25 mouse cellular contexts compared by ENCODE assay signal in genomic region chr11:102453131-102453530, GRCm38 (mm10). TPM values are rescaled to one million over a fixed set of nuclear protein-coding genes. Genes with fewer than 3 reads are reported as not detected.
DNase-seq lines count a peak whose midpoint lies in the region; ATAC-seq lines count a peak whose summit lies in the region.
"Had no signal": no experiment of that assay in that cellular context is flagged by ENCODE, and none has a peak within 500 bp of the region (broad histone marks: within the 10 kb centered on the region; RNA-seq: fewer than 3 reads in every experiment).

No protein-coding gene starts in this region.

- no peak overlapping the region for H3K27ac ChIP-seq in kidney, embryonic 15.5 days
- no peak overlapping the region for H3K27ac ChIP-seq in embryonic facial prominence, embryonic 10.5 days (replicated peaks)
- no peak overlapping the region for H3K27ac ChIP-seq in forebrain, embryonic 10.5 days
- H3K27ac ChIP-seq: forebrain, embryonic 12.5 days; heart, embryonic 15.5 days; hindbrain, embryonic 13.5 days; layer of hippocampus, adult 2 months; limb, embryonic 13.5 days had no signal

- H3K9ac ChIP-seq in kidney, embryonic 15.5 days: no peak overlapping the region
- H3K9ac ChIP-seq: forebrain, embryonic 12.5 days; forebrain, postnatal 0 days; heart, embryonic 15.5 days; hindbrain, embryonic 13.5 days; limb, embryonic 13.5 days had no signal

- H3K4me1 ChIP-seq in kidney, embryonic 15.5 days: peaks cover 57% of the 10 kb centered on the region
- peaks cover 45% of the 10 kb centered on the region for H3K4me1 ChIP-seq in embryonic facial prominence, embryonic 10.5 days
- peaks cover 46% of the 10 kb centered on the region for H3K4me1 ChIP-seq in forebrain, embryonic 10.5 days

- peak; percentile 36 for DNase-seq in cerebellum, adult 9-11 months
- no peak for DNase-seq in cerebellum, adult 11 months
- DNase-seq in kidney, postnatal 36 days: no peak
- no peak for DNase-seq in embryonic facial prominence, embryonic 10.5 days (ENCODE audit: low spot score)
- peak; percentile 36 for DNase-seq in retina, postnatal 1 day
- no peak for DNase-seq in forebrain, embryonic 10.5 days (ENCODE audit: extremely low spot score, low spot score)
- DNase-seq: adrenal gland, postnatal 25 days; forebrain, postnatal 0 days; kidney, adult 11 months; kidney, postnatal 25 days; lung, postnatal 36 days; midbrain, embryonic 14.5 days; right cerebral cortex, postnatal 4 days; thymus, adult 2 months; thymus, postnatal 36 days had no signal

- H3K27me3 ChIP-seq in kidney, embryonic 15.5 days: peaks cover 13% of the 10 kb centered on the region; the same call in 1 of the 2 replicates
- peaks cover 94% of the 10 kb centered on the region for H3K27me3 ChIP-seq in embryonic facial prominence, embryonic 10.5 days (replicated peaks; ENCODE audit: low read depth, poor library complexity, severe bottlenecking)
- H3K27me3 ChIP-seq in forebrain, embryonic 10.5 days (ENCODE audit: poor library complexity, severe bottlenecking): peaks cover 88% of the 10 kb centered on the region

- H3K9me3 ChIP-seq in kidney, embryonic 15.5 days (replicated peaks): no peaks in the 10 kb centered on the region
- no peaks in the 10 kb centered on the region for H3K9me3 ChIP-seq in embryonic facial prominence, embryonic 10.5 days
- H3K9me3 ChIP-seq in forebrain, embryonic 10.5 days: no peaks in the 10 kb centered on the region
- H3K9me3 ChIP-seq: forebrain, embryonic 12.5 days; heart, embryonic 15.5 days; hindbrain, embryonic 13.5 days; limb, embryonic 13.5 days; megakaryocyte, embryonic 14.5 days had no signal

- ATAC-seq in kidney, embryonic 15.5 days (replicated peaks; ENCODE audit: low FRiP score): no peak
- ATAC-seq: CD4-positive, CD25-positive, alpha-beta regulatory T cell, adult 4 months; forebrain, postnatal 0 days had no signal

- peak overlapping the region; percentile 28; the same call in 1 of the 2 replicates for H3K4me2 ChIP-seq in kidney, embryonic 15.5 days
- H3K4me2 ChIP-seq: forebrain, embryonic 12.5 days; heart, embryonic 15.5 days; hindbrain, embryonic 13.5 days; limb, embryonic 13.5 days; liver, embryonic 11.5 days had no signal

- no peaks in the 10 kb centered on the region for H3K36me3 ChIP-seq in kidney, embryonic 15.5 days
- H3K36me3 ChIP-seq in embryonic facial prominence, embryonic 10.5 days (replicated peaks): no peaks in the 10 kb centered on the region; the same call in 1 of the 2 replicates
- H3K36me3 ChIP-seq in forebrain, embryonic 10.5 days (replicated peaks): no peaks in the 10 kb centered on the region
- H3K36me3 ChIP-seq: forebrain, embryonic 12.5 days; heart, embryonic 15.5 days; hindbrain, embryonic 13.5 days; limb, embryonic 13.5 days had no signal

- H3K4me3 ChIP-seq in kidney, embryonic 15.5 days (replicated peaks): no peak overlapping the region
- H3K4me3 ChIP-seq in embryonic facial prominence, embryonic 10.5 days: peak overlapping the region; percentile 8; the same call in 1 of the 2 replicates
- no peak overlapping the region for H3K4me3 ChIP-seq in forebrain, embryonic 10.5 days
- H3K4me3 ChIP-seq: erythroblast, embryonic 14.5 days; forebrain, embryonic 12.5 days; heart, embryonic 15.5 days; hindbrain, embryonic 13.5 days; layer of hippocampus, adult 2 months; limb, embryonic 13.5 days; megakaryocyte, embryonic 14.5 days had no signal

- 16% methylated on average over 10 of the region's 10 CpGs for WGBS in kidney, embryonic 15.5 days
- WGBS in embryonic facial prominence, embryonic 10.5 days: 20% methylated on average over 10 of the region's 10 CpGs
- 27% methylated on average over 10 of the region's 10 CpGs for WGBS in forebrain, embryonic 10.5 days

RNA-seq across cellular contexts. Expression of gene Fam171a2, which starts 5.6 kb away (rescaled TPM):
- polyA plus RNA-seq in kidney, embryonic 15.5 days (2015; fragmentation: Nextera tagmentation; extraction: Ambion mirVana): 6.9 and 7.1 TPM in 2 replicates
- 3.4 and 3.7 TPM in 2 replicates for polyA plus RNA-seq in embryonic facial prominence, embryonic 10.5 days (2016; fragmentation: Nextera tagmentation; extraction: Ambion mirVana)
- polyA plus RNA-seq in forebrain, embryonic 10.5 days (2016; fragmentation: Nextera tagmentation; extraction: Ambion mirVana): 2.2 and 2.8 TPM in 2 replicates
- polyA plus RNA-seq: CD4-positive, CD25-positive, alpha-beta regulatory T cell, adult 4 months had no signal

RNA-seq across cellular contexts. Expression of gene Itga2b, which starts 16.8 kb away (rescaled TPM):
- polyA plus RNA-seq in kidney, embryonic 15.5 days (2015; fragmentation: Nextera tagmentation; extraction: Ambion mirVana): 8.2 and 11.0 TPM in 2 replicates
- 3.9 and 6.5 TPM in 2 replicates for polyA plus RNA-seq in embryonic facial prominence, embryonic 10.5 days (2016; fragmentation: Nextera tagmentation; extraction: Ambion mirVana)
- polyA plus RNA-seq in forebrain, embryonic 10.5 days (2016; fragmentation: Nextera tagmentation; extraction: Ambion mirVana): 5.0 and 6.4 TPM in 2 replicates

RNA-seq across cellular contexts. Expression of gene Grn, which starts 23.0 kb away (rescaled TPM):
- 151 and 172 TPM in 2 replicates for polyA plus RNA-seq in kidney, embryonic 15.5 days (2015; fragmentation: Nextera tagmentation; extraction: Ambion mirVana)
- polyA plus RNA-seq in embryonic facial prominence, embryonic 10.5 days (2016; fragmentation: Nextera tagmentation; extraction: Ambion mirVana): 79.4 and 87.3 TPM in 2 replicates
- 66.2 and 70.1 TPM in 2 replicates for polyA plus RNA-seq in forebrain, embryonic 10.5 days (2016; fragmentation: Nextera tagmentation; extraction: Ambion mirVana)

RNA-seq across cellular contexts. Expression of gene Slc25a39, which starts 45.4 kb away (rescaled TPM):
- polyA plus RNA-seq in kidney, embryonic 15.5 days (2015; fragmentation: Nextera tagmentation; extraction: Ambion mirVana): 271 and 298 TPM in 2 replicates
- 229 and 241 TPM in 2 replicates for polyA plus RNA-seq in embryonic facial prominence, embryonic 10.5 days (2016; fragmentation: Nextera tagmentation; extraction: Ambion mirVana)
- polyA plus RNA-seq in forebrain, embryonic 10.5 days (2016; fragmentation: Nextera tagmentation; extraction: Ambion mirVana): 255 and 262 TPM in 2 replicates

RNA-seq across cellular contexts. Expression of gene Rundc3a, which starts 59.9 kb away (rescaled TPM):
- 2.5 and 4.9 TPM in 2 replicates for polyA plus RNA-seq in kidney, embryonic 15.5 days (2015; fragmentation: Nextera tagmentation; extraction: Ambion mirVana)
- 10.0 and 11.9 TPM in 2 replicates for polyA plus RNA-seq in embryonic facial prominence, embryonic 10.5 days (2016; fragmentation: Nextera tagmentation; extraction: Ambion mirVana)
- polyA plus RNA-seq in forebrain, embryonic 10.5 days (2016; fragmentation: Nextera tagmentation; extraction: Ambion mirVana): 10.5 and 13.5 TPM in 2 replicates

Comparison
In these comparisons a context has a peak if more than half of its experiments do, and no peak if none do; other contexts are left out.
1. DNase-seq: peak in cerebellum, adult 9-11 months (single experiment) and retina, postnatal 1 day (single experiment); none in cerebellum, adult 11 months (single experiment), kidney, postnatal 36 days (0 of 2), embryonic facial prominence, embryonic 10.5 days (single experiment) and forebrain, embryonic 10.5 days (single experiment).